Mouse (Mus musculus): ENCODE data around the gene Psmb3. TPM values are rescaled to one million over a fixed set of nuclear protein-coding genes. Genes with fewer than 3 reads are reported as not detected.
"Not testable (repeated sequence)": the region's sequence is repeated elsewhere in the genome, so short reads cannot be mapped to it uniquely, and the experiment has no call there.

Psmb3 gene
- polyA plus RNA-seq, 1 experiment from 2014 or later: 363 TPM

GRCm38 (mm10) chr11:97698741-97699611 lies 4.2 kb upstream of the Psmb3 start:
- H3K27me3 ChIP-seq (ENCODE audit: control insufficient read depth, insufficient read depth, low read length): no peaks in the 10 kb centered on the region
- H3K36me3 ChIP-seq (ENCODE audit: control insufficient read depth, insufficient read depth, low read length): no peaks in the 10 kb centered on the region
- under 1% methylated on average over 61 of the region's 63 CpGs for WGBS
- H3K9ac ChIP-seq (ENCODE audit: low read length): peak overlapping the region; percentile 98
- H3K4me3 ChIP-seq (replicated peaks; ENCODE audit: low read length): peak overlapping the region; percentile 93
- no peaks in the 10 kb centered on the region for H3K9me3 ChIP-seq (replicated peaks; ENCODE audit: control insufficient read depth, low read length)
- peaks cover 55% of the 10 kb centered on the region for H3K4me1 ChIP-seq (ENCODE audit: control insufficient read depth, insufficient read depth, low read length)
- peak overlapping the region; percentile 100 for H3K27ac ChIP-seq (ENCODE audit: low read length)
- 0 out of 2 replicates have a peak, but pooled peaks have one; percentile 1 for ATAC-seq (ENCODE audit: insufficient read depth, low FRiP score)
- H3K4me2 ChIP-seq (ENCODE audit: low read depth, low read length): peak overlapping the region; percentile 95

- peak; percentile 59 for ATAC-seq (ENCODE audit: insufficient read depth, low FRiP score)
- Histone ChIP-seq H3K9me3 (replicated peaks; ENCODE audit: control insufficient read depth, low read length) (no peaks in the 10 kb centered on the region), H3K36me3 (ENCODE audit: control insufficient read depth, insufficient read depth, low read length) (no peaks in the 10 kb centered on the region), H3K4me1 (ENCODE audit: control insufficient read depth, insufficient read depth, low read length) (peaks cover 55% of the 10 kb centered on the region), H3K27ac (ENCODE audit: low read length) (peak overlapping the region; percentile 100), H3K4me2 (ENCODE audit: low read depth, low read length) (peak overlapping the region; percentile 95), H3K9ac (ENCODE audit: low read length) (peak overlapping the region; percentile 98), H3K4me3 (replicated peaks; ENCODE audit: low read length) (peak overlapping the region; percentile 93), H3K27me3 (ENCODE audit: control insufficient read depth, insufficient read depth, low read length) (no peaks in the 10 kb centered on the region)
- 0% methylated on average over 6 of the region's 9 CpGs for WGBS
Observed at GRCm38 (mm10) chr11:97699626-97700002, 3.6 kb upstream of the Psmb3 start.

GRCm38 (mm10) chr11:97700003-97700745 lies 3.0 kb upstream of the Psmb3 start, which contains the start of gene Pcgf2:
Pcgf2 (minus strand) TSS chr11:97700497.
- peak within 1 kb of the TSS; percentile 98 for H3K9ac ChIP-seq (ENCODE audit: low read length)
- H3K27ac ChIP-seq (ENCODE audit: low read length): peak within 1 kb of the TSS; percentile 100
- peak within 1 kb of the TSS; percentile 93 for H3K4me3 ChIP-seq (replicated peaks; ENCODE audit: low read length)
- under 1% methylated on average over 85 of the region's 85 CpGs for WGBS
- H3K36me3 ChIP-seq (ENCODE audit: control insufficient read depth, insufficient read depth, low read length): no peaks in the 10 kb centered on the region
- H3K4me1 ChIP-seq (ENCODE audit: control insufficient read depth, insufficient read depth, low read length): peaks cover 51% of the 10 kb centered on the region
- ATAC-seq (ENCODE audit: insufficient read depth, low FRiP score): peak; percentile 19
- peak within 1 kb of the TSS; percentile 95 for H3K4me2 ChIP-seq (ENCODE audit: low read depth, low read length)
- no peaks in the 10 kb centered on the region for H3K27me3 ChIP-seq (ENCODE audit: control insufficient read depth, insufficient read depth, low read length)
- no peaks in the 10 kb centered on the region for H3K9me3 ChIP-seq (replicated peaks; ENCODE audit: control insufficient read depth, low read length)

- peak overlapping the region; percentile 95 for H3K4me2 ChIP-seq (ENCODE audit: low read depth, low read length)
- H3K36me3 ChIP-seq (ENCODE audit: control insufficient read depth, insufficient read depth, low read length): no peaks in the 10 kb centered on the region
- H3K4me1 ChIP-seq (ENCODE audit: control insufficient read depth, insufficient read depth, low read length): peaks cover 43% of the 10 kb centered on the region
- no peaks in the 10 kb centered on the region for H3K9me3 ChIP-seq (replicated peaks; ENCODE audit: control insufficient read depth, low read length)
- peak overlapping the region; percentile 98 for H3K9ac ChIP-seq (ENCODE audit: low read length)
- no peak for ATAC-seq (ENCODE audit: insufficient read depth, low FRiP score)
- H3K27me3 ChIP-seq (ENCODE audit: control insufficient read depth, insufficient read depth, low read length): no peaks in the 10 kb centered on the region
- 15% methylated on average over 30 of the region's 30 CpGs for whole genome bisulfite sequencing
- H3K27ac ChIP-seq (ENCODE audit: low read length): peak overlapping the region; percentile 100
- peak overlapping the region; percentile 93 for H3K4me3 ChIP-seq (replicated peaks; ENCODE audit: low read length)
Observed at GRCm38 (mm10) chr11:97700746-97701580, 2.2 kb upstream of the Psmb3 start.

GRCm38 (mm10) chr11:97701581-97702392 lies 1.4 kb upstream of the Psmb3 start:
- Histone ChIP-seq H3K27me3 (ENCODE audit: control insufficient read depth, insufficient read depth, low read length) (no peaks in the 10 kb centered on the region), H3K27ac (ENCODE audit: low read length) (no peak overlapping the region)

GRCm38 (mm10) chr11:97702393-97702745 lies 830 bp upstream of the Psmb3 start:
- no peak for ATAC-seq (ENCODE audit: insufficient read depth, low FRiP score)
- Histone ChIP-seq H3K4me1 (ENCODE audit: control insufficient read depth, insufficient read depth, low read length) (peaks cover 31% of the 10 kb centered on the region), H3K4me2 (ENCODE audit: low read depth, low read length) (peak overlapping the region; percentile 59), H3K9me3 (replicated peaks; ENCODE audit: control insufficient read depth, low read length) (no peaks in the 10 kb centered on the region), H3K9ac (ENCODE audit: low read length) (peak overlapping the region; percentile 67), H3K27me3 (ENCODE audit: control insufficient read depth, insufficient read depth, low read length) (no peaks in the 10 kb centered on the region), H3K4me3 (replicated peaks; ENCODE audit: low read length) (peak overlapping the region; percentile 63), H3K36me3 (ENCODE audit: control insufficient read depth, insufficient read depth, low read length) (peaks cover 7% of the 10 kb centered on the region; the same call in 1 of the 2 replicates), H3K27ac (ENCODE audit: low read length) (peak overlapping the region; percentile 85)
- under 1% methylated on average over 24 of the region's 24 CpGs for WGBS

More at GRCm38 (mm10) chr11:97701581-97702392, 1.4 kb upstream of the Psmb3 start:
- ATAC-seq (ENCODE audit: insufficient read depth, low FRiP score): no peak
- H3K9me3 ChIP-seq (replicated peaks; ENCODE audit: control insufficient read depth, low read length): no peaks in the 10 kb centered on the region
- 0 out of 2 replicates have a peak, but pooled peaks cover 1% of the 10 kb centered on the region for H3K36me3 ChIP-seq (ENCODE audit: control insufficient read depth, insufficient read depth, low read length)
- peak overlapping the region; percentile 59 for H3K4me2 ChIP-seq (ENCODE audit: low read depth, low read length)
- H3K9ac ChIP-seq (ENCODE audit: low read length): peak overlapping the region; percentile 43
- peak overlapping the region; percentile 63 for H3K4me3 ChIP-seq (replicated peaks; ENCODE audit: low read length)
- peaks cover 35% of the 10 kb centered on the region for H3K4me1 ChIP-seq (ENCODE audit: control insufficient read depth, insufficient read depth, low read length)
- 49% methylated on average over 15 of the region's 15 CpGs for WGBS

- H3K9ac ChIP-seq (ENCODE audit: low read length); H3K27ac ChIP-seq (ENCODE audit: low read length); ATAC-seq (ENCODE audit: insufficient read depth, low FRiP score); H3K4me2 ChIP-seq (ENCODE audit: low read depth, low read length); H3K4me3 ChIP-seq (replicated peaks; ENCODE audit: low read length); H3K27me3 ChIP-seq (ENCODE audit: control insufficient read depth, insufficient read depth, low read length); H3K9me3 ChIP-seq (replicated peaks; ENCODE audit: control insufficient read depth, low read length); H3K4me1 ChIP-seq (ENCODE audit: control insufficient read depth, insufficient read depth, low read length): not testable (repeated sequence)
- WGBS: 76% methylated on average over 2 of the region's 2 CpGs
- H3K36me3 ChIP-seq (ENCODE audit: control insufficient read depth, insufficient read depth, low read length): peaks cover 15% of the 10 kb centered on the region
Observed at GRCm38 (mm10) chr11:97710067-97710466, 6.9 kb downstream of the Psmb3 start.

All from stomach, embryonic 16.5 days (tissue).